Mouse (Mus musculus) monocyte, adult 5-6 weeks (primary cell): ENCODE measurements at regions not wholly inside any gene's neighbourhood (a gene's known extent, or its start where the extent isn't known, plus 50 kb on each side); places are given as distances from the start of the nearest gene placed in this dataset.

Source experiments
- ATAC-seq: fragments of 153-309, 156-312 bp; replicated peaks from 2 replicates; pipeline ENCODE4 v1.8.0; 2017; ENCODE audit warnings: mild to moderate bottlenecking; ENCODE audit not compliant: low TSS enrichment, insufficient number of reproducible peaks, severe bottlenecking, poor library complexity, low FRiP score

GRCm38 (mm10) chr2:75484951-75485350 lies 174.1 kb upstream of the Hnrnpa3 start:
- no peak for ATAC-seq

GRCm38 (mm10) chr2:75491150-75491549 lies 167.9 kb upstream of the Hnrnpa3 start:
- ATAC-seq: no peak

- no peak for ATAC-seq
Observed at GRCm38 (mm10) chr2:75491789-75492500, 167.1 kb upstream of the Hnrnpa3 start.

GRCm38 (mm10) chr2:75492501-75492898 lies 166.6 kb upstream of the Hnrnpa3 start:
- ATAC-seq: no peak

- ATAC-seq: no peak
Observed at GRCm38 (mm10) chr2:75496606-75497240, 162.3 kb upstream of the Hnrnpa3 start.

GRCm38 (mm10) chr2:75510223-75510622 lies 148.8 kb upstream of the Hnrnpa3 start:
- no peak for ATAC-seq

GRCm38 (mm10) chr2:75512422-75513170 lies 146.5 kb upstream of the Hnrnpa3 start:
- ATAC-seq: no peak

GRCm38 (mm10) chr2:75514171-75514570 lies 144.9 kb upstream of the Hnrnpa3 start:
- no peak for ATAC-seq

GRCm38 (mm10) chr2:75516223-75516622 lies 142.8 kb upstream of the Hnrnpa3 start:
- ATAC-seq: no peak

GRCm38 (mm10) chr2:75517096-75517495 lies 142.0 kb upstream of the Hnrnpa3 start:
- no peak for ATAC-seq

GRCm38 (mm10) chr2:75518607-75519006 lies 140.5 kb upstream of the Hnrnpa3 start:
- no peak for ATAC-seq

- no peak for ATAC-seq
Observed at GRCm38 (mm10) chr2:75525562-75525961, 133.5 kb upstream of the Hnrnpa3 start.

GRCm38 (mm10) chr2:75528706-75529105 lies 130.4 kb upstream of the Hnrnpa3 start:
- no peak for ATAC-seq

GRCm38 (mm10) chr2:75538114-75538513 lies 120.9 kb upstream of the Hnrnpa3 start:
- ATAC-seq: no peak

GRCm38 (mm10) chr2:75539726-75540125 lies 119.3 kb upstream of the Hnrnpa3 start:
- ATAC-seq: no peak

- ATAC-seq: no peak
Observed at GRCm38 (mm10) chr2:75542331-75542730, 116.7 kb upstream of the Hnrnpa3 start.

- ATAC-seq: no peak
Observed at GRCm38 (mm10) chr2:75542781-75543180, 116.3 kb upstream of the Hnrnpa3 start.

GRCm38 (mm10) chr2:75545971-75546370 lies 113.1 kb upstream of the Hnrnpa3 start:
- ATAC-seq: no peak

- ATAC-seq: no peak
Observed at GRCm38 (mm10) chr2:75555676-75556075, 103.4 kb upstream of the Hnrnpa3 start.

- ATAC-seq: no peak
Observed at GRCm38 (mm10) chr2:75556744-75557143, 102.3 kb upstream of the Hnrnpa3 start.
